Mouse (Mus musculus): Measurements from ENCODE around the gene Calm5.
A peak's percentile ranks its signal among the peaks of the same experiment; 100 is the strongest.
"Not testable (repeated sequence)": the region's sequence is repeated elsewhere in the genome, so short reads cannot be mapped to it uniquely, and the experiment has no call there.

Calm5 gene

DNA sequence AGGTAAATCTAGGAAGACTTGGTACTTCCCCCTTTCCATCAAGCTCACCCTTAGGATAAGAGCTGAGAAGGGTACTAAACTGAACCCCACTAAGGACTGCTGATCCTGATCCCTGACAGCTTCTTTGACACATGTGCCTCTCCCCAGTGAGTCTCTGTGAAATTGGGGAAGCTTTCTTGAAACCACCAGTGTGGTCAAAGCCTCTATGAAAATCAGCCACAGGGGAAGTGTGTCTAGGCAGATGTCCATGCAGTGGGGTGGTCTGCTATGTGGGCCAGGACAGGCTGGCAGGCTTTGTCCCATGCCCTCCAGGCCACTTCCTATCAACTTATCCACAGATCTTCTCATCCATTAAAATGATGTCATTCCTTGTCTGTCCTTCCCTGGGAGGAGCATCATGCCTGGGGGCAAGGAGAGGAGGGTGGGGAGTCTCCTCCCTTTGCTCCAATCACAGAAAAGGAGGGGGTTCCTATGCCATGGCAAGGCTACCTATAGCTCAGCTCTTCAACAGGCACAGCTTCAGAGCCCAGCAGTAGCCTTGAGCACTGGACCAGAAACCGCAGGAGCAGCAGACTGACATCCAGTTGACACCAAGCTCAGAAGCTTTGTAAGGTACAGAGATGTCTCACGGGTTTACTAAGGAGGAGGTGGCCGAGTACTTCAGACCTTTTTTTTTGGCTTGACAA lies at the start of gene Calm5:
Gene Calm5, plus strand, starts transcription at position 526 of the 686 bp plus-strand sequence.
- not testable (repeated sequence) for DNase-seq (ENCODE audit: low read depth, low spot score)

DNA sequence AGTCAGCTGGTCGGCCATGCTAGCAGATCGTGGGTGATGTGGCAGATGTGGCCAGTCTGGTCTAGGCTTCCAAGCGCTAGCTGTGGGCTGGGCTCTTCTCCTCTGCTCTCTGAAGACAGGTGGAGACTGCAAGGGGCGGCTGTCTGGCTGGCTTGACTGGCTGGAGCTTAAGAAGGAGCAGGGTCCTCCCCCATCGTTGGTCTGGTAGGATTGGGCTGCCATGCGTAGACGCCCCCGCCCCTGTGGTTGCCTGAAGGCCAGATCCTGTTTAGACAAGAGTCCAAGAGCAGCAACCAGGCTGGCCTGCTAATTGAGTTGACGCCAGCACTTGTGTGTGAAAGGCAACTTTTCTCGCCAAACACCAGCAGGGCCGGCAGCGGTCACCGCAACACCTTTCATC lies 49.8 kb upstream of the Calm5 start, which contains the start of gene Calml3:
Gene Calml3, minus strand, starts transcription at position 131 of the 400 bp plus-strand sequence.
- no peak for DNase-seq (ENCODE audit: low read depth, low spot score)

DNA sequence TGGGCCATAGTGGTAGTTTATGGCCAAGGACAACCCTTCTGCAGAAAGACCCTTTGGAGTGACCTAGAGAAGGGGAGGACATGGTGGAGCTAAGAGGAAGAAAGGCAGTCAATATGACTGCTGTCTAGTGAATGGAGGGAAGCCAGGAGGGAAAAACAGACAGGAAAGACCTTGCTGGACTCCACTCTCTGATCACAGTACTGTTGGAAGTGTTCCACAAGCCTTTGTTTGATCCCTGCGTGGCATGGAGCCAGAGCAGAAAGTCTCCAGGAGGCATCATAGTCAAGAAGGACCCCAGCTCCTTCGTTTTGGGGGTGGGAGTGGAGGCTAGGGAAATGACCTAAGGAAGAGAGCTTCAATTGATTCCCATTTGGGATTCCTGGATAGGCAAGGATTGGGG lies 48.8 kb upstream of the Calm5 start:
- no peak for DNase-seq (ENCODE audit: low read depth, low spot score)

DNA sequence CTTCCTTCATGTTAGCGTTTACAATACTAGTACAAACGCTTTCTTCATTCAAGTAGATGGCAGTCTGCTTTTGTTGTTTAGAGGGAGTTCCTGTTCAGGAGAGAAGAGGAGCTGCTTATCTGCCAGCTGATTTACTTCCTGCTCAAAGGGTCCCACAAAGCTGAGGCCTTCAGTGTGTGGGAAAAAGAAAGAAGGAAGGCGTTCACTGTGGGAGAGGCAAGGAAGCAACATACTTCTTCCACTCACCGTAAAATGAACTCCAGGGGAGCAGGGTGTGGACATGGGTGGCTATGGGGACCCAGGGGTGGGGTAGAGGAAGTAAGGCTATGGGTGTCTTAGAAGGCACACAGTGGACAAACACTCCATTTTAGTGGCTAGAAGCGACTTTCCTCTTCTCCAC lies 48.3 kb upstream of the Calm5 start:
- DNase-seq (ENCODE audit: low read depth, low spot score) = no peak

DNA sequence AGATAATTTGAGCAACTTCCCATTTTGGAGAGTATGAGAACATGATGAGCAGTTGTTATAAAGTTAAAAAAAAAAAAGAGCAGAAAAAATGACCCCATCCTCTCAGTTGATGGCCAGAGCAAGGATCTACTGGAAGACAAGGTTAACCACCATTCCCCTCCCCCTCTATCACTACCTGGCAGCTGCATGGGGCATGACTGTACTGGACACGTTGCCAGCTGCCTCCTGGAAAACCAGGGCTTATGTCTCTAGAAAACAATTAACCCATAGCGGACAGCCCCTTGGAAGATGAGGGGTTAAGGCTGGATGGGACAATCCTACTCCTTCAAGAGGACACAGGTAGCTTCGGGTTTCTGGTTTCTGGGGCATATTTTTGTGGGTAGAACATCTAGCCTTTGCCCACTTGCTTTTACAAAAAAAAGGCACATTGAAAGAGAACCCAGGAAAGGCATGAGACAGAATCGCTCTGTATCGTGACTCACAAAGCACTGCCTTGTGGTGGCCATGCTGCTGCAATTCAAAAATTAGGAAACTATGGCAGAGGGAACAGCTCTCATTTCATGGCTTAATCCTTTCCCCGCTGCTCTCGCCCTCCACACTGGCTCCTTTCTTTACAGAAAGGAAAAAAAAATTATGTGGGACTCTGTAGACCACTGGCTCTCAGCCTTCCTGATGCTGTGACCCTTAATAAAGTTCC lies 46.7 kb upstream of the Calm5 start:
- DNase-seq (ENCODE audit: low read depth, low spot score) = no peak

DNA sequence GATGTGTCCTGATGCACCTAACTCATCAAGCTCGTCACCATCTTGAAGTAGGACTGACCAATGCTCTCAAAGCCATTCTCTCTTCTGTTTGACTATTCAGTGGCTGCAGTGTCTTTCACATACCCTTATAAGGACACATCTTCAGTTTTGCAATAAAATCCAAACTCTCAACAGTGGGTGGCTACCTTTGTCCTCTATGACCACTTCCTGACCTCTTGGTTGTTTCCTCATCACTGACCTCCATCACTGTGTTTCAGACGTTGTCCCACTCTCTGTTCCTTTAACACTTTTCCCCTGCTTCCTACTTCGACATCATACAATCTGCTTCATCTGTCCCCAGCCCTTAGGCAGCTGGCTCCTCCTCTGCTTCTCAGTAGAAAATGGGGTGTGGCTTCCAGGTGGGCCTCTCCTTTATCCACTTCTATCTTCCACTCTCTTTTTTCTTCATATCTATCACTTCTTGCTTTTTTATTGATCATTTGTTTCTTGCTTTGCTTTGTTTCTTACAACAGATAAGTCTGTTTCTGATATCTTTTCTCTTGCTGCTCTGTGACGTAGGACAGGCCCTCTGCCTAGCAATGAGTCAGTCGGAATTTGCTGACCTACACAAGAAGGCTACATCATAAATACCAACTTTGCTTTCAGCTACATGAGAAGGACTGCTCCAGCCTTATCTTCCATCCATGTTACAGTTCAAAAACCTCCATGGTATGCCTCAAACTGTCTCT lies 35.8 kb upstream of the Calm5 start:
- DNase-seq (ENCODE audit: low read depth, low spot score) = no peak

DNA sequence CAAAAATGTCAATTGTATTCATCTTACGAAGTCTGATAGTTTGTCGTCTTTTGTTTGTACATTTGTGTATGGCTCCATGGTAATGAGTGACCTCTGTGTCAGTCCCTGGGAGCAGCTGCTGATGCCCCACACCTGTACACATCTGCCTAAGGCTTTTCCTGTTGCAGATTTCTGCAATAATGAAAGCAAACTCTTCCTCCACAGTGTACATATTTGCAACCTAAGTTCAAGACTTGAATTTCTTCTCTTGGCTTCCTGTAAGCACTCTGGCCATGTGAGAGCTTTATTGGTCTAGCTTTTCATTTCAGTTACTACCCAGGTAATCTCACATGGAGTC lies 35.3 kb upstream of the Calm5 start:
- DNase-seq (ENCODE audit: low read depth, low spot score) = no peak

DNA sequence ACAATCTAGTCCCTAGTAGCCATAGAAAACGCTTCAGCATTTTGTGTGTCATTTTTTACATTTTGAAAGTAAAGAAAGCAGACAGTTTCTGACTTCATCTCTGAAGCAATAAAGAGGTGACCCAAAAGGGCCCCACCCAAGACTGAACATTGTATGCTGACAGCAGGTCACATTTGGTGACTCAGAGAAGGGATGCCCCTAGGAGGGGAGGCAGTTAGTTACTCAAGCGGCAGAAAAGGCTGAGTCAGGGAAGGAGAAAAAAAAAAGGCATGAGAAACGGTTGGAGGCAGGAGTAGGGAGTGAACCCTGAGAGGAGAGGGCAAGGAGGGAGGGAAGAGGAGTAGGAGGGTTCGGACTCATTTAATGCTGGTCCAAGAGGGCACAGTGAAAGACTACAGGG lies 31.9 kb upstream of the Calm5 start:
- no peak for DNase-seq (ENCODE audit: low read depth, low spot score)

DNA sequence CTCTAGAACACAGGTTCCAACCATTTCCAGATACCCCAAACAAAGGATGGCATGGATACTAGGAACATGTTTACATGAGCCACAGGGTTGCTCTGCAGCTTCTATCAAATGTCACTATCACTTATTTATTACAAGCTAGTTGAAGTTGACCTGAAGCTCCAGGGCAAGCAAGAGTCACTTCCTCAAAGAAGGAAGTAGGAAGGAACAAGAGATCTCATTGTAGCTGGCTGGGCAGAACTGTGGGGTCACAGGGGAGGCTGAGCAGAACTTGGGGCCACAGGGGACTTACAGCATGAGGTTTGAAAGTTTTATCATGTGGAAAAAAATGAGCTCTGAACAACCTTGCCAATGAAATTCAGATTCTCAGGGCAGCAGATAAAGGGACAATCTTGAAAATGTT lies 28.2 kb upstream of the Calm5 start:
- DNase-seq (ENCODE audit: low read depth, low spot score) = no peak

DNA sequence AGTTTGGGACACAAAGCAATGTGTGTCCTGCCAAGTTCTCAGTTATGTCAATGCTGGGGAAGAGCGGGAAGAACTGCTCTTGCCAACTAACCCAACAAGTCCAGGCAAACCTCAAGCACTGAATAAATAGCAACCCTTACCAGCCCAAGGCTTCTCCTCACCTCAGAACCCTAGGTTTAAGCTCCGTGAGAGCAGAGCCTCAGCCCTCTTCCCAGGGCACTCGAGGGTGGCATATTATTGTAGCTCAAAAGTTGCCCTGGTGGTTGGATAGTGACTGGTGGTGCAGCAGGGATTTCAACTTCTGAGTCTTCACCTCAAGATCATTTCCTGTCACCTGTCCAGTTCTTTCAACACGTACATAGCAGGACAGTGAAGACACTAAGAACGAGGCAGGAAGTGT lies 22.4 kb upstream of the Calm5 start:
- DNase-seq (ENCODE audit: low read depth, low spot score) = no peak

DNA sequence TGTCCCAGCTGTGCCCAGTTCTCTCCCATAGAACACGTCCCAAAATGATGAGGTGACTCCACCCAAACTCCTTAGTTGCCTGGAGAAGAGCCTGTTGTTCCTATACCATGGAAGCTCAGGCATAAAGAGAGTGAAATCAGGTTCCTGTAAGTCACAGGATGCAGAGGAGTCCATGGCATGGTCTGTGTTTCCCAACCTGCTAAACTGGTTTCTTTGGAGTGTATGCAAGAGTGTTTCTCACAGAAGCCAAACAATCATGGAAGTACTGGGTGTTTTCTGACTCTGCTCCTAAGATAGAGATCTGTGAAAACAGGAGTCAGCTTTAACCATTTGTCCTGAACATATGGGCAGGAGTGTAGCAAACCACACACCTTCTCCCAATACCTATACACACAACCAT lies 22.0 kb upstream of the Calm5 start:
- no peak for DNase-seq (ENCODE audit: low read depth, low spot score)

DNA sequence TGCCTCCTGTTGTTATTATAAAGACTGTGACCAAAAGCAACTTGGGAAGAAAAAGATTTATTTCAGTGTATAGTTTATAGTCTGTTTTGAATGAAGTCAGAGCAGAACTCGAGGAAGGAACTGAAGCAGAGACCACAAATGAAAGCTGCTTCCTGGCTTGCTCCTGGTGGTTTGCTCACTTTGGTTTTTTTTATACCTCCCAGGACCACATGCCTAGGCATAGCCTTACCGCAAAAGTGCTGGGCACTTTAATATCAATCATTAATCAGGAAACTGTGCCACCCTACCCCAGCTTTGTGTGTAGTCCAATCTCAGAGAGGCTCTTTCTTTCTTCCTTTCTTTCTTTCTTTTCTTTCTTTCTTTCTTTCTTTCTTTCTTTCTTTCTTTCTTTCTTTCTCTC lies 21.5 kb upstream of the Calm5 start:
- DNase-seq (ENCODE audit: low read depth, low spot score) = no peak

DNA sequence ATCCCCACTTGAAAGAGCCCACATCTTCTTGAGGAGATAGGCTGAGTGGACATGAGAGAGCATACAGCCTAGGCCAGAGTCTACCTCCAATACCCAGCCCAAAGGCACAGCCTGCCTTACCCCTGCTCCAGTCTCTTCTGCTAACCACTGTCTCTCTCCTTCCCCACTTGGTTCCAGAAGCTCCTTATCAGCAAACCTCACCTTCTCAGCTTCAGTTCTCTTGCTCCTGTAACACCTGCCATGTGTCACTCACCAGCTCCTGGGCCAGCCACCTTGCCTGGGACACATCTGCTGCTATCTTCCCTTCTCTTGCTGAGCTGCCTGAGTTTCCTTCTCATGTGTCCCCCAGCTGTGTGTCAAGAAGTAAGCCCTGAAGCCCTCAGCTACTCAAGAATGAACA lies 20.3 kb upstream of the Calm5 start:
- DNase-seq (ENCODE audit: low read depth, low spot score) = not testable (repeated sequence)

DNA sequence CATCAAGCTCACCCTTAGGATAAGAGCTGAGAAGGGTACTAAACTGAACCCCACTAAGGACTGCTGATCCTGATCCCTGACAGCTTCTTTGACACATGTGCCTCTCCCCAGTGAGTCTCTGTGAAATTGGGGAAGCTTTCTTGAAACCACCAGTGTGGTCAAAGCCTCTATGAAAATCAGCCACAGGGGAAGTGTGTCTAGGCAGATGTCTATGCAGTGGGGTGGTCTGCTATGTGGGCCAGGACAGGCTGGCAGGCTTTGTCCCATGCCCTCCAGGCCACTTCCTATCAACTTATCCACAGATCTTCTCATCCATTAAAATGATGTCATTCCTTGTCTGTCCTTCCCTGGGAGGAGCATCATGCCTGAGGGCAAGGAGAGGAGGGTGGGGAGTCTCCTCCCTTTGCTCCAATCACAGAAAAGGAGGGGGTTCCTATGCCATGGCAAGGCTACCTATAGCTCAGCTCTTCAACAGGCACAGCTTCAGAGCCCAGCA lies 16.6 kb upstream of the Calm5 start, which contains the start of gene Calm4:
Gene Calm4, plus strand, starts transcription at position 446 of the 496 bp plus-strand sequence.
- not testable (repeated sequence) for DNase-seq (ENCODE audit: low read depth, low spot score)

DNA sequence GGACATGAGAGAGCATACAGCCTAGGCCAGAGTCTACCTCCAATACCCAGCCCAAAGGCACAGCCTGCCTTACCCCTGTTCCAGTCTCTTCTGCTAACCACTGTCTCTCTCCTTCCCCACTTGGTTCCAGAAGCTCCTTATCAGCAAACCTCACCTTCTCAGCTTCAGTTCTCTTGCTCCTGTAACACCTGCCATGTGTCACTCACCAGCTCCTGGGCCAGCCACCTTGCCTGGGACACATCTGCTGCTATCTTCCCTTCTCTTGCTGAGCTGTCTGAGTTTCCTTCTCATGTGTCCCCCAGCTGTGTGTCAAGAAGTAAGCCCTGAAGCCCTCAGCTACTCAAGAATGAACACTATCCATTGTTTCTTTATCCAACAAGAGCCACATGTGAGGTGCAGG lies 13.3 kb upstream of the Calm5 start:
- not testable (repeated sequence) for DNase-seq (ENCODE audit: low read depth, low spot score)

DNA sequence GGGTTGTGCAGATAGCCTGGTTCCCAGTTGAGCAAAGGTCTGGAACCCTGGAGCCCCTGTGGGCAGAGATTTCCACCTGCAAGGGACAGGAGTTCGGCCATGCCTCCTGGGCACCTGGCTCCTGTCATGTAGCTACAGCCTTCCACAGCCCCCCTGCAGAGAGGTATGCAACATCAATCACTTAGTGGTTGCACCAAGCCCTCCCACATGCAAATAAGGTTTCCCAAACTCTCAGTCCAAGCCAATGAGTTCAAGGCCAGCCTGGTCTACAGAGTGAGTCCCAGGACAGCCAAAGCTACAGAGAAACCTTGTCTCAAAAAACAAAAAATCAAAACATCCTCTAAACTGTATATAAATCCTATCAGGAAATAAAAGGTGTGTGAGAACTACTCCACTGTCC lies 3.6 kb upstream of the Calm5 start:
- DNase-seq (ENCODE audit: low read depth, low spot score) = peak; percentile 33

DNA sequence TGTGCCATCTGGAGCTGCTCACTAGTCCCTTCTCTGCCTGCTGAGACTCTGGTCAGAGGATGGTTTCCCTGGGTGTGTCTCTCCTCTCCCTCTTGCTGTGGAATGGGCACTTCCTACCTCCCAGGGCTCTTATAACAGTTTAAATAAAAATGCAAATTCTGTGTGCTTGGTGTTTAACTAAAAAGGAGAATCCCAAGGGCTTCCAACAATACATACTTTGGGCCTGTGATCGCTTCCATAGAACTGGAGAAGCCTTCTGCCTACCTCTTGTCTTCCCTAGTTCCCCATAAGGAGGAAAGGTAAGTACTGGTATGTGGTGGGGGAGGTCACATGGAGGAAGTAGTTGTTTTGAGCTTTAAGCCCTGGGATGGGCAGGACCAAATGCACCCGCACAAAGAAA lies 883 bp downstream of the Calm5 start:
- DNase-seq (ENCODE audit: low read depth, low spot score) = peak; percentile 47

DNA sequence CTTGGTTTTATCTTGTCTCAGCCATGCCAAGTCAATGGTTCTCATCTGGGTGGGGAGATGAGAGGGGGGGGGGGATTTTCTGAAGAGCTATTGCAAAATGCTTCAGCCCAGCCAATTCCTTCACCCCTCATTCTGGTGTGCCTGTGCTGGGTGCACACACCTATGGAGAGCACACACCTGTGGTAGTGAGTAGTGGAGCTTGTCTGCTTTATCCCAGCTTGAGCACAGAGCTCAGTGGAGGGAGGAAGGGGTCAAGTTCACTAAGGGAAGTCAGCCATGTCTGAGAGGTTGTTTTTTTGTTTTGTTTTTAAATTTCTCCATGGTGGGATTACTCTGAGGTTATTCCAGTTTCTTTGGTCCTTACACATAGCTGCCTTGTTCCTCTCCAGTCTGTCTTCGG lies 2.3 kb downstream of the Calm5 start:
- DNase-seq (ENCODE audit: low read depth, low spot score) = no peak

DNA sequence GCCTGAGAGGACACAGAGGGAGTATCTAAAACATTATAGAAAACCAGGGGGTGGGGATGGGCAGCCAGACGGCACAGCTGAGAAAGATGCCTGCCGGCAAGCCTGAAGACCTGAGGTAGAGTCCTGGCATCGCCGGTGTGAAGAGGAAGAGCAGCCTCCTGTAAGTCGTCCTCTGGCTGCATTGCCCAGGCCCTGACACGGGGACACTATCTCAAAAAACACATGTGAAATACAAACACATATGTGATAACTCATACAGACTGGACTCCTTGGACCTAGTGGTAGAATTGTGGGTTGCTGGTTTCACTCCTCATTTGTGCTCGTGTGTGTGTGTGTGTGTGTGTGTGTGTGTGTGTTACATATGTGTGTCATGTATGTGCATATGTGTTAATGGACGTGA lies 7.3 kb downstream of the Calm5 start:
- no peak for DNase-seq (ENCODE audit: low read depth, low spot score)

DNA sequence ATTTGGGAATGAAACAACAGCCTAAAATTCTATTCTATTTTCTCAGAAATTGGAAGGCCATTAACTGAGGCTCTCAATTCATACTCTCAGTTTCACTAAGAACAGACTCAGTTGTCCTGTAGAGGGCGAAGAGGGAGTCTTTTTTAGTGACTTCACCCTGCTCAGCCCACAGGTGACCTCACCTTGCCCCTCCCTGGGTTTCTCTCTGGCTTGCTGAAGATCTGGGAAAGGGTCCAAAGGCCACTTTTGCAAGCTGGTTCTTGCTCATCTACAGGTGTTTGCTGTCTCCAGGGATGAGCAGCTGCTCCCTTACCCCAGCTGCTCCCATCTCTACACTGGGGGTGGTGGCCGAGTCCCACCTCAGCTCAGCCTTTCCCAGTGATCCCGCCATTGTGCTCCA lies 8.4 kb downstream of the Calm5 start:
- no peak for DNase-seq (ENCODE audit: low read depth, low spot score)

DNA sequence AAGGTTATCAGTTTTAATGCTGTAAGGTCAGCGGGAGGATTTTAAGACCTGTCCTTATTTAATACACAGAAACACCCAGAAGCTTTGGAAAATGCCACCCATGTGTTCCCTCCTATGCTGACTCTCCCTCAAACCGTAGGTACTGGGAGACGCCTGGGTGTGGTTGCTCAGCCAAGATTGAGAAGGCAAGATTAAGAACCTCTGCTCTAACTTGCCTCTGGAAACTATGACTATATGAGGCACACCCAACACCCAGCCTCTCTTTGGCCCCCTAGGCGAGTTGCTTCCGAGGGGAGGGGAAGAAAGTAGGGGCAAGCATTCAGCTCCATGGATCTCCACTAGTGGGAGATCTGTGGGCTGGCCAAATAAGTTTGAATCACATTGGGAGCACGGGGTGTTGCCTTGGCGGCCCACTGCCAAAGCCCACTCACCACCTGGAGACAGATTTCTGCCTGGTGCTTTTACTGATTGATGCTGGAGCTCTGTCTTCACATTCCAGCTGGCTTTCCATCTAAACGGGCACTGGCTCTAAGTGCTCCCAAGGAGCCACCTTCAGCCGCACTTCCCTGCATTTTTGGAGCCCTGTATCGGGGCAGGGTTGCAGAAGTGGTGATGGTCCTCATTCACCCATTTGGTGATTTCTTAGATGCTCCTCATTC lies 9.1 kb downstream of the Calm5 start:
- no peak for DNase-seq (ENCODE audit: low read depth, low spot score)
